Mouse (Mus musculus) kidney, embryonic 15.5 days (tissue): Measurements from ENCODE around the gene Tmem269. TPM values are rescaled to one million over a fixed set of nuclear protein-coding genes. Genes with fewer than 3 reads are reported as not detected.

Source experiments
- ATAC-seq: fragments of 200-750 bp; cut with Nextera tagmentation; replicated peaks from 2 replicates; pipeline ENCODE4 v1.8.0; 2017; ENCODE audit warnings: moderate TSS enrichment; ENCODE audit not compliant: low FRiP score
- H3K27ac ChIP-seq: fragments of 300-500 bp; sonication (generic); 2 replicates; pipeline ENCODE4 v1.5.1; 2015; ENCODE audit warnings: mild to moderate bottlenecking, inconsistent platforms
- H3K27me3 ChIP-seq: fragments of 300-500 bp; sonication (generic); 2 replicates; pipeline ENCODE4 v1.6.1; 2015; ENCODE audit warnings: inconsistent platforms
- H3K36me3 ChIP-seq: fragments of 300-500 bp; sonication (generic); 2 replicates; pipeline ENCODE4 v1.6.1; 2015; ENCODE audit warnings: inconsistent platforms
- H3K4me1 ChIP-seq: fragments of 300-500 bp; sonication (generic); 2 replicates; pipeline ENCODE4 v1.6.1; 2015; ENCODE audit warnings: inconsistent platforms
- H3K4me2 ChIP-seq: fragments of 300-500 bp; sonication (generic); 2 replicates; pipeline ENCODE4 v1.6.1; 2015; ENCODE audit warnings: moderate library complexity, mild to moderate bottlenecking, inconsistent platforms
- H3K4me3 ChIP-seq: fragments of 300-500 bp; sonication (generic); replicated peaks from 2 replicates; pipeline ENCODE4 v1.5.1; 2015; ENCODE audit warnings: mild to moderate bottlenecking, inconsistent platforms
- H3K9ac ChIP-seq: fragments of 300-500 bp; sonication (generic); 2 replicates; pipeline ENCODE4 v1.6.1; 2015; ENCODE audit warnings: mild to moderate bottlenecking, inconsistent platforms
- H3K9me3 ChIP-seq: fragments of 300-500 bp; sonication (generic); replicated peaks from 2 replicates; pipeline ENCODE4 v1.6.1; 2016; ENCODE audit warnings: inconsistent platforms
- WGBS: fragments of 180-500 bp; shearing (Covaris S2); methylation state at CpG from one replicate; pipeline ENCODE4 v1.1.7; 2015; ENCODE audit warnings: mixed read lengths; 5-methylcytosine and 5-hydroxymethylcytosine counted together
- polyA plus RNA-seq: library from polyadenylated mRNA; unstranded; fragments of >200 nt; fragmentation: Nextera tagmentation; extraction: Ambion mirVana; gene quantifications from 2 replicates; pipeline ENCODE4 v1.2.1, GENCODE M21; 2015

Gene Tmem269
- polyA plus RNA-seq, 1 experiment from 2014 or later: not detected

DNA sequence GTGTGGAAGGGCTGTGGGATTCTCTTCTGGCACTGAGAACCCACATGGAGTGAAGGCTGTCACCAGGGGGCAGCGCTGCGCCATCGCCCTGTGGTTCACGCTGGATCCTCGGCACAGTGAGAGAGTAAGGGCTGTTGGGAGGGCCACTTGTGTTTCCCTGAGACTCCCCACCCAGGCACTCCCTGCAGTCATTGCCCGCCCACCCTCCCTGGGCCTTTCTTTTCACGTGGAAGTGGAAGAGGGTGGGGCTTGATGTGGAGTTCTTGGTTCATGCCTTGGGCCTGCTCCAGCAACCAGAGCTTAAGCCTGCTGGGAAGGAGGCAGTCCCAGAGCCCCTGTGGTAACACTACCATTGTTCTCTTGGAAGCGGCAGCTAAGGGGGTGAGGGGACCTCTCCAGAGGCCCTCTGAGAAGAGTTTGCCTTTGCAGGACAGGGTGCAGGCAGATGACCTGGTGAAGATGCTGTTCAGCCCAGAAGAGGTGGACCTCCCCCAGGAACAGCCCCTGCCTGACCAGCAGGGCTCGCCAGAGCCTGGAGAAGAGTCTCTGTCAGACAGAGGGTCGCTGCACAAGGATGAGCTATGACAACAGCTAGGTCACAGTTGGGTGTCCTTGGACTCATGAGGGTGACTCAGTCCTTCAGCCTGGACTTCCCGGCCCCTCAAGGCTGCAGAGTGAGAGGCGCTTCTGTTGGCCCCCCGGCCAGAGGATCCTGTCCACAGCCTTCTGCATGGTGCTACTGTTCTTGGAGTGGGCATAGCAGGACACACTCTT is 29.6 kb upstream of the Tmem269 start:
- no peak overlapping the region for H3K9ac ChIP-seq
- 31% methylated on average over 13 of the region's 13 CpGs for WGBS

DNA sequence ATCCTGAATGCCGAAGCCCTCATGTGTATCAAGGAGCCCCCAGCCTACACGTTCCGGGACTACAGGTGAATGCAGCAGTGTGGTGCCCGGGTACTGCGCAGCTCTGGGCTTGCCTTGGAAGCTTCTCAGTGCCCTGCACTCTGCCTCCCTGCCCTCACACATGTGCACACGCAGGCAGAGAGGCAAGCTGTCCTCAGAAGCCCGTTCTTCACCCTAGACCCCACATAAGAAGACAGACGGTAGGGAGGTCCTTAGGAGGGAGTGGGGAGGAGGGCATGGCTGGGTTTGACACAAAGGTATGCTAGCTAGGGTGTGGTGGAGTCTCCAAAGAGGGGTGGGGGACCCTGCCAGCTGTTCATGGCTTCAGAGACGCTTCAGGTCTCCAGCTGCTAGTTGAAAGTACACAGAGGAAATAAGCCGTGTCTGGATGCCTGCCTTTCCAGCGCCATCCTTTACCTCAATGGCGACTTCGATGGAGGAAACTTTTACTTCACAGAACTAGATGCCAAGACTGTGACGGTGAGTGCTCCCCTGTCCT is 28.7 kb upstream of the Tmem269 start:
- Histone ChIP-seq H3K9ac (no peak overlapping the region), H3K27ac (no peak overlapping the region), H3K36me3 (peaks cover 53% of the 10 kb centered on the region), H3K4me2 (no peak overlapping the region), H3K9me3 (no peaks in the 10 kb centered on the region), H3K27me3 (no peaks in the 10 kb centered on the region), H3K4me1 (peaks cover 19% of the 10 kb centered on the region), H3K4me3 (no peak overlapping the region)
- ATAC-seq: no peak
- WGBS: 75% methylated on average over 14 of the region's 14 CpGs

More for the DNA sequence above, 29.6 kb upstream of the Tmem269 start:
- H3K4me1 ChIP-seq: peaks cover 25% of the 10 kb centered on the region
- no peaks in the 10 kb centered on the region for H3K9me3 ChIP-seq
- peak; percentile 41; the same call in 1 of the 2 replicates for ATAC-seq
- no peak overlapping the region for H3K4me2 ChIP-seq
- no peaks in the 10 kb centered on the region for H3K27me3 ChIP-seq
- peaks cover 44% of the 10 kb centered on the region for H3K36me3 ChIP-seq
- no peak overlapping the region for H3K4me3 ChIP-seq
- H3K27ac ChIP-seq: peak overlapping the region; percentile 63

DNA sequence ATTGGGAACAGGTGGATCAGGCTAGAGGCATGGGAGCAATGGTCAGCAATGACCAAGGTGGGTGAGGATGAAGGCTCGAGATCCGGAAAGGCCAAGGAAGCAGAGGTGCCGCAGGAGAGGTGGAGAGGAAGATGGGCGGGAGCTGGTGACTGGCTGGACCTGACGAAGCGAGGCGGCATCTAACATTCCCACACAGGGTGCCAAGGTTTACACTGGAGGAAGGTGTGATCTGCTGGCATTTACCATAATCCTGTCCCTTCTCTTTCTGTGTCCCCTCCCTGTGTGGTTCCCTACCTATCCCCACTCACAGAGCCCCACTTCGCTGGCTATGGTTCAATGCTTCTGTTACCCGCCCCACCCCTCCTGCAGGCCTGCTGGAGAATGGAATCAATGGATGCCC is 27.9 kb upstream of the Tmem269 start:
- Histone ChIP-seq H3K27me3 (no peaks in the 10 kb centered on the region), H3K4me1 (peaks cover 17% of the 10 kb centered on the region), H3K4me2 (no peak overlapping the region), H3K9me3 (no peaks in the 10 kb centered on the region), H3K9ac (no peak overlapping the region), H3K36me3 (peaks cover 61% of the 10 kb centered on the region), H3K4me3 (no peak overlapping the region), H3K27ac (no peak overlapping the region)
- WGBS: 82% methylated on average over 9 of the region's 9 CpGs
- ATAC-seq: no peak

DNA sequence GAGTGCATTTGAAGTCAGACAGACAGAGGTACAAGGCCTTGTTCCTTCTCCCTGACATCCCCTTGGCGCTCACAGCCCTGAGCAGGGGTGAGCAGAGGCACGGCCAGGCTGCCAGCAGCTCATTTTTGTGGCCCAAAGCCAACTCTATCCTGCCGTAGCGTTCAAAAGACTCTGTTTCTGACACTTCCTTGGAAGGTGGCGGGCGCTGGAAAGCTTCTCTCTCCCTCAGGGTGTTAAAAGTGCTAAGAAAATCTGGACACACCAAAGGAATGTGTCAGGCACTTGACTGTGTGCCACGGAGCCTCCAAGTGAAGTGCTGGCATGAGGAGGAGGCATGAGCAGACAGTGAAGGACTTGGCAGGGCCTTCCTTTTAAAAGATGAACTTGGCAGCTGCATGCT is 27.5 kb upstream of the Tmem269 start:
- no peak for ATAC-seq
- no peaks in the 10 kb centered on the region for H3K9me3 ChIP-seq
- H3K27ac ChIP-seq: no peak overlapping the region
- peaks cover 63% of the 10 kb centered on the region for H3K36me3 ChIP-seq
- H3K4me3 ChIP-seq: no peak overlapping the region
- H3K4me1 ChIP-seq: peaks cover 17% of the 10 kb centered on the region
- no peak overlapping the region for H3K4me2 ChIP-seq
- no peak overlapping the region for H3K9ac ChIP-seq
- WGBS: 65% methylated on average over 7 of the region's 7 CpGs
- H3K27me3 ChIP-seq: no peaks in the 10 kb centered on the region

DNA sequence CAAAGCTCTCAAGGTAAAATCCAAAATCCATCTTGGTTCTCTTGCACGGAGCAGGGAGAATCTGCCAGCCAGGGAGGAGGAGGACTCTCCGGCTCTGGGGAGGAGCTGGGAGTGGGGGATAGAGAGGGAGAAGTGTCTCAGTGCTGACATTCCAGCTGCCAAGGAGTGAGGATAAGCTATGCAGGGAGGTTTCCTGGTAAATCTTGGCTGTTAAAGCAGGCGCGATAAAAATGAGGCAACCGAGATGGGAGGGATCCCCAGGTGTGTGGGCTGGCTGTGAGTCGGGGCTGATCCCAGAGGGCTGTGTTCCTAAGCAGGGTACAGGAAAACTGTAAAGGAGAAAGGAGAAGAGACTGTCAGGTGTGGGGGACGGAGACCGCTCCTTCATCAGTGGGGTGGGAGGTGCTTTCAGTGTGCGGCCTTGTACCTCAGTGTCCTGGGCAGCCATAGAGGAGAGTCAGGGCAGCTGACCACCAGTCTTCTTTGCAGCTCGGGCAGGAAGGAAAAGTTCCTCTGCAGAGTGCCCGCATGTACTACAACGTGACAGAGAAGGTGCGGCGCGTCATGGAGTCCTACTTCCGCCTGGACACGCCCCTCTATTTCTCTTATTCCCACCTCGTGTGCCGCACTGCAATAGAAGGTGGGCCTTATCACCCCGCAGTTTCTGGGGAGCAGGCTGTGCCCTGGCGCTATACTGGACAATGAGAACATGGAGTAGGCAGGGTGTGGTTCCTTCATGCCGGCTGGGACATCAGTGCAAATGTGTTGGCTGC is 26.6 kb upstream of the Tmem269 start:
- no peak for ATAC-seq
- H3K27me3 ChIP-seq: no peaks in the 10 kb centered on the region

DNA sequence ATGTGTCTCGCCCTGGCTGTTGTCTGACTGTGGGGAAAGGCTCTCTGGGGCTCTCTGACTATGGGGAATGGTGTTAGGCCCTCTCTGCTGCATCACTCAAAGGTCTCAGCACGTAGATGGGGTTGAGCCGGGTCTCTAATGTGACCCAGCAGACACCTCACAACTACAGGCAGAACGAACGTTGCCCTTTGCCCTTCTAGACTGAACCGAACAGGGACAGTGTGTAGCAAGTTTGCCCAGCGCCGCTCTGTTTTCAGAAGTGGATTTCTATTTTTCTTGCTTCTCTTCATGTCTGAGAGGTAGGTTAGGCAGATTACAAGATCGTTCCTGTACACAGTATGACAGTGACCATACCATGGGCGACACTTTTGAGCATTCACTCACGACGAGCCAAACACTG is 24.6 kb upstream of the Tmem269 start:
- Histone ChIP-seq H3K36me3 (peaks cover 60% of the 10 kb centered on the region), H3K9me3 (no peaks in the 10 kb centered on the region), H3K4me2 (no peak overlapping the region), H3K4me1 (peaks cover 9% of the 10 kb centered on the region), H3K9ac (no peak overlapping the region), H3K27me3 (no peaks in the 10 kb centered on the region), H3K27ac (no peak overlapping the region), H3K4me3 (no peak overlapping the region)
- 88% methylated on average over 12 of the region's 12 CpGs for WGBS
- ATAC-seq: no peak

More for the DNA sequence above, 26.6 kb upstream of the Tmem269 start:
- Histone ChIP-seq H3K27ac (no peak overlapping the region), H3K9ac (no peak overlapping the region), H3K36me3 (peaks cover 63% of the 10 kb centered on the region), H3K4me1 (peaks cover 17% of the 10 kb centered on the region), H3K9me3 (no peaks in the 10 kb centered on the region), H3K4me3 (no peak overlapping the region), H3K4me2 (no peak overlapping the region)
- WGBS: 83% methylated on average over 22 of the region's 22 CpGs

DNA sequence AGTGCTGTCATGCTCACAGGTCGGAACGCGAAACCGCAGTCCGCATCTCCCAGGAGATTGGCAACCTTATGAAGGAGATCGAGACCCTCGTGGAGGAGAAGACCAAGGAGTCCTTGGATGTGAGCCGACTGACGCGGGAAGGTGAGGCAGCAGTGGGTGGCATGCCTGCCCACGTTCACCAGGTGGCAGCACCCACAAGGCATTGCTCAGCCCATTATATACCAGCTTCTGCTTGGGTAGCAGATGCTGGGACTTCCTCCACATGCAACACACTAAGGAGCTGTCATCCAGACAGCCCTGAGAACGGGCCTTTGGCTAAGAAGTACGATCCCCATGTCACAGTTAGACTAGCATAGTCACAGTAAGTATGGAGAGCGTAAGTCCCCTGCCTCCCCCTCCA is 23.6 kb upstream of the Tmem269 start:
- peaks cover 65% of the 10 kb centered on the region for H3K36me3 ChIP-seq

DNA sequence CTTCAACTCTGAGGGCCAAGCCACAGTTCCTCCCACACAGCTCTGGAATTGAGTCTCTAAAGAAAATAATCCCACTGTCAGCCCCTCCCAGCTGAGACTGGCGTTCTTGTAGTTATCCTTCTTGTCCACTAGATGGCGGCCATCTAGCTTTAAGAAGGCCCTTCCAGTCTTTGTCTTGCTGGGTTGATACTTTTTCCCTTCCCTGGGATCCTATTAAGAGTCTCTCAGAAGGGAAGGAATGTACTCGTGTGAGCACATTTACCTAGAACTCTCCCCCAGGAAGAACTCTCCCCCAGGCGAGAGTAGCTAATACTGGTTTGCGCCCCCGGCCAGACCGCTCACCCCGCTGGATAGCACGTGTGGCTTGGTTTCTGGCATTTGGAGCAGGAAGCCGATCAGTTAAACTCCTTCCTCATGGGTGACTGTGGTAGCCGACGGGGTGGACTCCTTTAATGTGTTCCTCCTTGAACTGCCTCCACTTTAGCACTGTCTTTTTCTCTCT is 21.2 kb upstream of the Tmem269 start:
- peaks cover 59% of the 10 kb centered on the region for H3K36me3 ChIP-seq
- WGBS: 42% methylated on average over 12 of the region's 12 CpGs
- no peaks in the 10 kb centered on the region for H3K9me3 ChIP-seq
- peak overlapping the region; percentile 21; the same call in 1 of the 2 replicates for H3K4me2 ChIP-seq
- peaks cover 5% of the 10 kb centered on the region for H3K4me1 ChIP-seq
- no peak overlapping the region for H3K9ac ChIP-seq
- ATAC-seq: peak; percentile 56
- 0 out of 2 replicates have a peak overlapping the region, but pooled peaks have one; percentile 2 for H3K4me3 ChIP-seq
- no peaks in the 10 kb centered on the region for H3K27me3 ChIP-seq
- H3K27ac ChIP-seq: peak overlapping the region; percentile 70

More for the DNA sequence above, 23.6 kb upstream of the Tmem269 start:
- 88% methylated on average over 14 of the region's 14 CpGs for WGBS
- H3K27ac ChIP-seq: no peak overlapping the region
- H3K4me3 ChIP-seq: no peak overlapping the region
- no peaks in the 10 kb centered on the region for H3K9me3 ChIP-seq
- no peak overlapping the region for H3K4me2 ChIP-seq
- ATAC-seq: no peak
- H3K4me1 ChIP-seq: peaks cover under 1% of the 10 kb centered on the region; the same call in 1 of the 2 replicates
- no peak overlapping the region for H3K9ac ChIP-seq
- H3K27me3 ChIP-seq: no peaks in the 10 kb centered on the region

DNA sequence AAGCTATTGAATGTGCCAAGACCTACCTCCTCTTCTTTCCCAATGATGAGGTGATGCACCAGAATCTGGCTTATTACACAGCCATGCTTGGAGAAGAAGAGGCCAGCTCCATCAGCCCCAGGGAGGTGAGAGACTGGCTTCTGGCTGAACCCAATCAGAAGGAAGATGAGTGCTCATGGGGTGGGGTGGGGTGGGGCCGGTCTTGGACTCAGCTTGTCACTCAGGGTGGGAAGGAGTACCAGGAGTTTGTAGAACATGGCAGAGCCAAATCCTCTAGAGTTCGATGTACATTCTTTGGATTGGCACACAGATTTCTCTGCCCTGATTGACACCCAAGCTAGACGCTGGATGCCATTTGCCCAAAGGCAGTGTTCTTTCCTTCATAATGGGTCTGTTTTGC is 20.6 kb upstream of the Tmem269 start:
- no peak for ATAC-seq
- WGBS: 73% methylated on average over 3 of the region's 3 CpGs
- Histone ChIP-seq H3K4me1 (peaks cover 11% of the 10 kb centered on the region), H3K27ac (no peak overlapping the region), H3K27me3 (no peaks in the 10 kb centered on the region), H3K36me3 (peaks cover 55% of the 10 kb centered on the region), H3K4me2 (no peak overlapping the region), H3K4me3 (no peak overlapping the region), H3K9me3 (no peaks in the 10 kb centered on the region), H3K9ac (no peak overlapping the region)

DNA sequence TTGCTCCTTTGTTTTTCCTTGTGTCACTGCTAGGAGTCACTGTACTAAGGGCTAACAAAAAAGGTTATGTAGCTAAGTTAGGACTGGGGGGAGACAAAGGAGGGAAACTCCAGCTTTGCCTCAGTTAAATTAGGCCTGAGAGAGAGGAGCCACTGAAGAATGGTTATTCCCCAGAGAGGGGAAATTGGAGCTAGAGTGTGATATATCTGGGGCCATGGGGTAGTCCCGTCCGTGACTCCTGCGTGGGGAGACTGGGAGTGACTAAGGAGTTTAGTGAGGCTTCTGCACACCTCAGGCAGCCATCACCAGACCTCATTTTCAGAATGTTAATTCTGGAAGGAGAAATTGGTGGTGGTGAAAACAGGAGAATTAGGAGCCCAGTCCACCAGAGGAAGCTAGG is 16.3 kb upstream of the Tmem269 start:
- 0 out of 2 replicates have a peak overlapping the region, but pooled peaks have one; percentile 67 for H3K9ac ChIP-seq
- H3K4me3 ChIP-seq: peak overlapping the region; percentile 85
- H3K27me3 ChIP-seq: no peaks in the 10 kb centered on the region
- peaks cover 26% of the 10 kb centered on the region for H3K36me3 ChIP-seq
- H3K4me1 ChIP-seq: peaks cover 22% of the 10 kb centered on the region
- 67% methylated on average over 3 of the region's 3 CpGs for WGBS
- no peaks in the 10 kb centered on the region for H3K9me3 ChIP-seq
- no peak for ATAC-seq
- no peak overlapping the region; the same call in 1 of the 2 replicates for H3K27ac ChIP-seq
- peak overlapping the region; percentile 87 for H3K4me2 ChIP-seq

DNA sequence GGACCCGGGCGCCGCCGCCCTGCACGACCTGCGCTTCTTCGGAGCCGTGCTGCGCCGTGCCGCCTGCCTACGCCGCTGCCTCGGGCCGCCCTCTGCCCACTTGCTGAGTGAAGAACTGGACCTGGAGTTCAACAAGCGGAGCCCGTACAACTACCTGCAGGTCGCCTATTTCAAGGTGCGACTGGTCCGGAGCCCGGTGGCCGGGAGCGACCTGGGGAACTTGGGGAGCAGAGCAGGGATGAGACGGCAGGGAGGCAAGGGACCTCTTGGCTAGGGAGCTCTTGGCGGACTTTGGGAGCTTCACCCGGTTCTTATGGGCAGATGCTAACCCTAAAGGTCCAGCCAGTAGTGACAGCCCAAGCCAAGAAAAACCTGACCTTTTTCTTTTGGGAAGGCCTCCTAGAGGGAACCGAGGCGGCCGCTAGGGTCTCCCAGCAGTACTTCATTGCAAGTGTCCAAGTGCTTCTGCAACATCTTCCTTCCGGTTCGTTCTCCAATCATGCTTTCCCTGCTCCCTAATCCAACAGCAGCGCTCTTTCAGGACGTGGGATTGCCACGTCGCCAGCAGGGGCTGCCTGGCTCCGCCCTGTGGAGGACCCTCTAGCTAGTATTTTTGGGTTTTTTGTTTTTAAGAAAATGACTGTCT is 15.4 kb upstream of the Tmem269 start:
- Histone ChIP-seq H3K4me3 (peak overlapping the region; percentile 85), H3K27ac (peak overlapping the region; percentile 75), H3K4me1 (peaks cover 22% of the 10 kb centered on the region), H3K9ac (peak overlapping the region; percentile 67), H3K36me3 (peaks cover 31% of the 10 kb centered on the region), H3K27me3 (no peaks in the 10 kb centered on the region), H3K9me3 (no peaks in the 10 kb centered on the region), H3K4me2 (peak overlapping the region; percentile 87)
- peak; percentile 43; the same call in 1 of the 2 replicates for ATAC-seq
- WGBS: under 1% methylated on average over 36 of the region's 36 CpGs
